In genomic region chr17:47907366-47907920, GRCm38 (mm10) we compare ENCODE assay signal across 15 mouse cellular contexts. TPM values are rescaled to one million over a fixed set of nuclear protein-coding genes. Genes with fewer than 3 reads are reported as not detected.
DNase-seq lines count a peak whose midpoint lies in the region; ATAC-seq and TF ChIP-seq lines count a peak whose summit lies in the region.
"Had no signal": no experiment of that assay in that cellular context is flagged by ENCODE, and none has a peak within 500 bp of the region (broad histone marks: within the 10 kb centered on the region; RNA-seq: fewer than 3 reads in every experiment).

No protein-coding gene starts in this region.

- H3K4me1 ChIP-seq in forebrain, embryonic 10.5 days: peaks cover 87% of the 10 kb centered on the region
- H3K4me1 ChIP-seq in forebrain, postnatal 0 days (ENCODE audit: insufficient read depth): 0 out of 2 replicates have a peak, but pooled peaks cover 3% of the 10 kb centered on the region
- peaks cover 71% of the 10 kb centered on the region for H3K4me1 ChIP-seq in embryonic facial prominence, embryonic 12.5 days
- H3K4me1 ChIP-seq in hindbrain, postnatal 0 days (ENCODE audit: insufficient read depth, low read length): peaks cover 11% of the 10 kb centered on the region

- no peak for TF ChIP-seq CTCF in forebrain, postnatal 0 days (IDR thresholded peaks at IDR 0.05; ENCODE audit: low read depth)
- no peak for TF ChIP-seq CTCF in hindbrain, postnatal 0 days (IDR thresholded peaks at IDR 0.05; ENCODE audit: low read depth)

- peak overlapping the region; percentile 78 for H3K27ac ChIP-seq in forebrain, embryonic 10.5 days
- no peak overlapping the region for H3K27ac ChIP-seq in forebrain, postnatal 0 days (ENCODE audit: low read depth, low read length)
- peak overlapping the region; percentile 9; the same call in 1 of the 2 replicates for H3K27ac ChIP-seq in embryonic facial prominence, embryonic 12.5 days
- H3K27ac ChIP-seq in hindbrain, postnatal 0 days: no peak overlapping the region
- H3K27ac ChIP-seq: liver, embryonic 13.5 days had no signal

- H3K4me2 ChIP-seq in forebrain, postnatal 0 days (ENCODE audit: low read depth): no peak overlapping the region
- 0 out of 2 replicates have a peak overlapping the region, but pooled peaks have one; percentile 15 for H3K4me2 ChIP-seq in embryonic facial prominence, embryonic 12.5 days (replicated peaks)
- no peak overlapping the region for H3K4me2 ChIP-seq in hindbrain, postnatal 0 days (ENCODE audit: low read depth, low read length)
- H3K4me2 ChIP-seq: liver, embryonic 13.5 days had no signal

- peak overlapping the region; percentile 25 for H3K4me3 ChIP-seq in forebrain, embryonic 10.5 days
- no peak overlapping the region for H3K4me3 ChIP-seq in forebrain, postnatal 0 days (ENCODE audit: low read depth, low read length)
- H3K4me3 ChIP-seq in embryonic facial prominence, embryonic 12.5 days: no peak overlapping the region
- H3K4me3 ChIP-seq in hindbrain, postnatal 0 days (ENCODE audit: low read length): no peak overlapping the region
- H3K4me3 ChIP-seq: intestine, embryonic 15.5 days; liver, embryonic 13.5 days; myocyte had no signal

- 38% methylated on average over 9 of the region's 9 CpGs for WGBS in forebrain, embryonic 10.5 days
- WGBS in forebrain, postnatal 0 days: 28% methylated on average over 9 of the region's 9 CpGs
- 29% methylated on average over 9 of the region's 9 CpGs for WGBS in embryonic facial prominence, embryonic 12.5 days
- WGBS in hindbrain, postnatal 0 days: 23% methylated on average over 9 of the region's 9 CpGs

- no peaks in the 10 kb centered on the region for H3K9me3 ChIP-seq in forebrain, embryonic 10.5 days
- no peaks in the 10 kb centered on the region for H3K9me3 ChIP-seq in forebrain, postnatal 0 days (ENCODE audit: low read length)
- H3K9me3 ChIP-seq in embryonic facial prominence, embryonic 12.5 days: no peaks in the 10 kb centered on the region
- H3K9me3 ChIP-seq in hindbrain, postnatal 0 days (ENCODE audit: low read length): no peaks in the 10 kb centered on the region
- H3K9me3 ChIP-seq: intestine, embryonic 15.5 days; liver, embryonic 13.5 days had no signal

- H3K9ac ChIP-seq in forebrain, postnatal 0 days: no peak overlapping the region
- H3K9ac ChIP-seq in embryonic facial prominence, embryonic 12.5 days: no peak overlapping the region
- H3K9ac ChIP-seq in hindbrain, postnatal 0 days (replicated peaks; ENCODE audit: low read length): no peak overlapping the region
- H3K9ac ChIP-seq: intestine, embryonic 15.5 days; liver, embryonic 13.5 days had no signal

- peaks cover 100% of the 10 kb centered on the region for H3K27me3 ChIP-seq in forebrain, embryonic 10.5 days (ENCODE audit: poor library complexity, severe bottlenecking)
- H3K27me3 ChIP-seq in forebrain, postnatal 0 days (ENCODE audit: insufficient read depth, low read length): no peaks in the 10 kb centered on the region; the same call in 1 of the 2 replicates
- no peaks in the 10 kb centered on the region for H3K27me3 ChIP-seq in embryonic facial prominence, embryonic 12.5 days
- H3K27me3 ChIP-seq in hindbrain, postnatal 0 days (ENCODE audit: insufficient read depth, low read length): peaks cover 21% of the 10 kb centered on the region
- H3K27me3 ChIP-seq: intestine, embryonic 15.5 days; liver, embryonic 13.5 days had no signal

- intact Hi-C loops in left cerebral cortex, postnatal 14 days (cut with DNase I): no loop called here

- peak; percentile 44 for DNase-seq in forebrain, embryonic 10.5 days (ENCODE audit: extremely low spot score, low spot score)
- DNase-seq in forebrain, postnatal 0 days: no peak
- DNase-seq in 3T3-L1 (ENCODE audit: low read depth, low spot score): peak; percentile 13
- DNase-seq in hindbrain, postnatal 0 days (ENCODE audit: low spot score): no peak
- no peak for DNase-seq in left cerebral cortex, postnatal 14 days (ENCODE audit: low spot score in 2 of 2)
- DNase-seq in heart, adult 18-20 months: no peak
- DNase-seq in layer of hippocampus, adult 9-10 months (ENCODE audit: low spot score): no peak
- DNase-seq: adrenal gland, postnatal 36 days; gastrocnemius, postnatal 14 days; kidney, postnatal 10 days; liver, embryonic 13.5 days; lung, postnatal 4 days had no signal

- ATAC-seq in forebrain, postnatal 0 days: no peak
- ATAC-seq in embryonic facial prominence, embryonic 12.5 days (ENCODE audit: insufficient number of reproducible peaks, insufficient read depth, low FRiP score, low TSS enrichment): no peak; the same call in 1 of the 2 replicates
- 0 out of 2 replicates have a peak, but pooled peaks have one; percentile 11 for ATAC-seq in hindbrain, postnatal 0 days
- ATAC-seq: intestine, embryonic 15.5 days had no signal

- H3K36me3 ChIP-seq in forebrain, embryonic 10.5 days (replicated peaks): peaks cover 30% of the 10 kb centered on the region
- H3K36me3 ChIP-seq in forebrain, postnatal 0 days (ENCODE audit: insufficient read depth): no peaks in the 10 kb centered on the region
- H3K36me3 ChIP-seq in embryonic facial prominence, embryonic 12.5 days: peaks cover 21% of the 10 kb centered on the region
- H3K36me3 ChIP-seq in hindbrain, postnatal 0 days (ENCODE audit: insufficient read depth, low read length): no peaks in the 10 kb centered on the region

RNA-seq across cellular contexts. Expression of gene Foxp4, which starts 17.0 kb away (rescaled TPM):
- polyA plus RNA-seq in forebrain, embryonic 10.5 days (2016; fragmentation: Nextera tagmentation; extraction: Ambion mirVana): 16.6 and 18.0 TPM in 2 replicates
- total RNA-seq in forebrain, postnatal 0 days (2014; rRNA removed): 108 and 109 TPM in 2 replicates
- 45.7 and 56.4 TPM in 2 replicates for polyA plus RNA-seq in forebrain, postnatal 0 days (2015; fragmentation: Nextera tagmentation; extraction: Ambion mirVana)
- polyA plus RNA-seq in embryonic facial prominence, embryonic 12.5 days (2016; fragmentation: Nextera tagmentation; extraction: Ambion mirVana): 51.0 and 52.4 TPM in 2 replicates
- 109 and 128 TPM in 2 replicates for total RNA-seq in hindbrain, postnatal 0 days (2014; rRNA removed)
- 29.3 and 31.3 TPM in 2 replicates for polyA plus RNA-seq in hindbrain, postnatal 0 days (2015; fragmentation: Nextera tagmentation; extraction: Ambion mirVana)
- total RNA-seq in left cerebral cortex, postnatal 14 days (2021): 10 to 100 TPM; 43.1 to 55.1 TPM
- 10 to 100 TPM in 1 of 2 experiments, 1 to 10 TPM in 1; 8.5 to 12.2 TPM for total RNA-seq in heart, adult 18-20 months (2021)

Comparison
In these comparisons a context has a peak if more than half of its experiments do, and no peak if none do; other contexts are left out.
1. DNase-seq: peak in forebrain, embryonic 10.5 days (single experiment) and 3T3-L1 (single experiment); none in forebrain, postnatal 0 days (single experiment), hindbrain, postnatal 0 days (single experiment), left cerebral cortex, postnatal 14 days (0 of 2), heart, adult 18-20 months (0 of 2) and layer of hippocampus, adult 9-10 months (single experiment).
2. H3K27ac ChIP-seq: peak in forebrain, embryonic 10.5 days (single experiment) and embryonic facial prominence, embryonic 12.5 days (single experiment); none in forebrain, postnatal 0 days (single experiment) and hindbrain, postnatal 0 days (single experiment).